Mouse (Mus musculus) limb, embryonic 10.5 days (tissue): ENCODE measurements at regions not wholly inside any gene's neighbourhood (a gene's known extent, or its start where the extent isn't known, plus 50 kb on each side); places are given as distances from the start of the nearest gene placed in this dataset.

Source experiments
- DNase-seq: peaks from one replicate; pipeline ENCODE4 v3.0.0-alpha.2; 2017; ENCODE audit warnings: low spot score
- H3K27ac ChIP-seq: fragments of 300-500 bp; sonication (generic); 2 replicates; pipeline ENCODE4 v1.5.1; 2016; ENCODE audit warnings: mild to moderate bottlenecking
- H3K27me3 ChIP-seq: fragments of 300-500 bp; sonication (generic); 2 replicates; pipeline ENCODE4 v1.6.1; 2016; ENCODE audit warnings: low read depth, mild to moderate bottlenecking; ENCODE audit not compliant: poor library complexity, severe bottlenecking
- H3K36me3 ChIP-seq: fragments of 300-500 bp; sonication (generic); 2 replicates; pipeline ENCODE4 v1.6.1; 2016; ENCODE audit warnings: mild to moderate bottlenecking, moderate library complexity
- H3K4me1 ChIP-seq: fragments of 300-500 bp; sonication (generic); 2 replicates; pipeline ENCODE4 v1.6.1; 2016
- H3K4me3 ChIP-seq: fragments of 300-500 bp; sonication (generic); 2 replicates; pipeline ENCODE4 v1.5.1; 2016; ENCODE audit warnings: mild to moderate bottlenecking, moderate library complexity
- H3K9me3 ChIP-seq: fragments of 300-500 bp; sonication (generic); replicated peaks from 2 replicates; pipeline ENCODE4 v1.6.1; 2016; ENCODE audit warnings: mild to moderate bottlenecking
- WGBS: fragments of 180-500 bp; shearing (Covaris S2); methylation state at CpG from one replicate; pipeline ENCODE4 v1.1.7; 2016; 5-methylcytosine and 5-hydroxymethylcytosine counted together

GRCm38 (mm10) chr10:44688555-44688954 is 160.3 kb upstream of the Prdm1 start:
- Histone ChIP-seq H3K27me3 (no peaks in the 10 kb centered on the region), H3K4me1 (peaks cover 4% of the 10 kb centered on the region; the same call in 1 of the 2 replicates), H3K36me3 (no peaks in the 10 kb centered on the region), H3K27ac (no peak overlapping the region), H3K9me3 (no peaks in the 10 kb centered on the region), H3K4me3 (no peak overlapping the region)
- WGBS: 91% methylated on average over 3 of the region's 3 CpGs
- DNase-seq: no peak

- Histone ChIP-seq H3K4me3 (no peak overlapping the region), H3K4me1 (peaks cover 4% of the 10 kb centered on the region; the same call in 1 of the 2 replicates), H3K9me3 (no peaks in the 10 kb centered on the region), H3K36me3 (no peaks in the 10 kb centered on the region), H3K27me3 (no peaks in the 10 kb centered on the region), H3K27ac (no peak overlapping the region)
- no peak for DNase-seq
- WGBS: 84% methylated on average over 4 of the region's 4 CpGs
These were observed 157.8 kb upstream of the Prdm1 start for GRCm38 (mm10) chr10:44686055-44686454.

GRCm38 (mm10) chr10:44685215-44685614 is 156.9 kb upstream of the Prdm1 start:
- H3K4me3 ChIP-seq: no peak overlapping the region
- no peaks in the 10 kb centered on the region for H3K9me3 ChIP-seq
- H3K27me3 ChIP-seq: no peaks in the 10 kb centered on the region
- DNase-seq: no peak
- H3K36me3 ChIP-seq: no peaks in the 10 kb centered on the region
- H3K27ac ChIP-seq: no peak overlapping the region
- 67% methylated on average over 3 of the region's 3 CpGs for WGBS
- peaks cover 4% of the 10 kb centered on the region; the same call in 1 of the 2 replicates for H3K4me1 ChIP-seq

GRCm38 (mm10) chr10:44676506-44676905 is 148.2 kb upstream of the Prdm1 start:
- DNase-seq: no peak
- Histone ChIP-seq H3K4me3 (no peak overlapping the region), H3K4me1 (no peaks in the 10 kb centered on the region), H3K27me3 (no peaks in the 10 kb centered on the region), H3K36me3 (no peaks in the 10 kb centered on the region), H3K9me3 (no peaks in the 10 kb centered on the region), H3K27ac (no peak overlapping the region)
- 86% methylated on average over 3 of the region's 3 CpGs for WGBS

- Histone ChIP-seq H3K9me3 (no peaks in the 10 kb centered on the region), H3K36me3 (no peaks in the 10 kb centered on the region), H3K27me3 (no peaks in the 10 kb centered on the region), H3K4me1 (no peaks in the 10 kb centered on the region), H3K4me3 (no peak overlapping the region), H3K27ac (no peak overlapping the region)
- WGBS: 79% methylated on average over 4 of the region's 4 CpGs
- DNase-seq: no peak
These were observed 137.3 kb upstream of the Prdm1 start for GRCm38 (mm10) chr10:44665509-44666144.

GRCm38 (mm10) chr10:44659499-44659898 is 131.2 kb upstream of the Prdm1 start:
- 88% methylated on average over 3 of the region's 3 CpGs for WGBS
- no peaks in the 10 kb centered on the region for H3K4me1 ChIP-seq

GRCm38 (mm10) chr10:44653761-44654160 is 125.5 kb upstream of the Prdm1 start:
- no peaks in the 10 kb centered on the region for H3K36me3 ChIP-seq
- H3K9me3 ChIP-seq: no peaks in the 10 kb centered on the region
- H3K27ac ChIP-seq: no peak overlapping the region
- 85% methylated on average over 5 of the region's 5 CpGs for WGBS
- DNase-seq: no peak
- H3K27me3 ChIP-seq: no peaks in the 10 kb centered on the region
- H3K4me3 ChIP-seq: no peak overlapping the region
- H3K4me1 ChIP-seq: no peaks in the 10 kb centered on the region

More at GRCm38 (mm10) chr10:44659499-44659898, 131.2 kb upstream of the Prdm1 start:
- H3K27me3 ChIP-seq: no peaks in the 10 kb centered on the region
- DNase-seq: no peak
- H3K9me3 ChIP-seq: no peaks in the 10 kb centered on the region
- no peak overlapping the region for H3K4me3 ChIP-seq
- H3K36me3 ChIP-seq: no peaks in the 10 kb centered on the region
- no peak overlapping the region for H3K27ac ChIP-seq

- no peak overlapping the region for H3K4me3 ChIP-seq
- H3K4me1 ChIP-seq: peaks cover 16% of the 10 kb centered on the region
- peak; percentile 78 for DNase-seq
- peak overlapping the region; percentile 53; the same call in 1 of the 2 replicates for H3K27ac ChIP-seq
- WGBS: 10% methylated on average over 5 of the region's 5 CpGs
- H3K36me3 ChIP-seq: no peaks in the 10 kb centered on the region
- no peaks in the 10 kb centered on the region for H3K27me3 ChIP-seq
- H3K9me3 ChIP-seq: no peaks in the 10 kb centered on the region
These were observed 118.7 kb upstream of the Prdm1 start for GRCm38 (mm10) chr10:44647021-44647420.

GRCm38 (mm10) chr10:44646615-44647014 is 118.3 kb upstream of the Prdm1 start:
- H3K27ac ChIP-seq: peak overlapping the region; percentile 53; the same call in 1 of the 2 replicates
- H3K4me3 ChIP-seq: no peak overlapping the region
- no peaks in the 10 kb centered on the region for H3K36me3 ChIP-seq
- DNase-seq: no peak
- no peaks in the 10 kb centered on the region for H3K27me3 ChIP-seq
- H3K9me3 ChIP-seq: no peaks in the 10 kb centered on the region
- WGBS: 76% methylated on average over 5 of the region's 5 CpGs
- H3K4me1 ChIP-seq: peaks cover 16% of the 10 kb centered on the region

- no peaks in the 10 kb centered on the region for H3K9me3 ChIP-seq
- H3K27ac ChIP-seq: no peak overlapping the region
- H3K4me3 ChIP-seq: no peak overlapping the region
- no peak for DNase-seq
- H3K27me3 ChIP-seq: no peaks in the 10 kb centered on the region
- 97% methylated on average over 2 of the region's 2 CpGs for WGBS
- H3K4me1 ChIP-seq: peaks cover 2% of the 10 kb centered on the region
- H3K36me3 ChIP-seq: no peaks in the 10 kb centered on the region
These were observed 113.3 kb upstream of the Prdm1 start for GRCm38 (mm10) chr10:44641616-44642015.

GRCm38 (mm10) chr10:44640620-44641019 is 112.3 kb upstream of the Prdm1 start:
- H3K9me3 ChIP-seq: no peaks in the 10 kb centered on the region
- H3K36me3 ChIP-seq: no peaks in the 10 kb centered on the region
- H3K27me3 ChIP-seq: no peaks in the 10 kb centered on the region
- WGBS: 98% methylated on average over 8 of the region's 8 CpGs
- H3K4me3 ChIP-seq: no peak overlapping the region
- no peak for DNase-seq
- no peaks in the 10 kb centered on the region for H3K4me1 ChIP-seq
- H3K27ac ChIP-seq: no peak overlapping the region

GRCm38 (mm10) chr10:44638678-44639077 is 110.4 kb upstream of the Prdm1 start:
- Histone ChIP-seq H3K27ac (no peak overlapping the region), H3K27me3 (no peaks in the 10 kb centered on the region), H3K4me3 (no peak overlapping the region), H3K9me3 (no peaks in the 10 kb centered on the region), H3K36me3 (no peaks in the 10 kb centered on the region), H3K4me1 (no peaks in the 10 kb centered on the region)
- 90% methylated on average over 2 of the region's 2 CpGs for WGBS
- no peak for DNase-seq

GRCm38 (mm10) chr10:44636786-44637185 is 108.5 kb upstream of the Prdm1 start:
- no peak for DNase-seq
- Histone ChIP-seq H3K9me3 (no peaks in the 10 kb centered on the region), H3K27ac (no peak overlapping the region), H3K4me3 (no peak overlapping the region), H3K4me1 (peaks cover 12% of the 10 kb centered on the region), H3K27me3 (no peaks in the 10 kb centered on the region), H3K36me3 (no peaks in the 10 kb centered on the region)
- WGBS: 84% methylated on average over 3 of the region's 3 CpGs

GRCm38 (mm10) chr10:44636061-44636460 is 107.8 kb upstream of the Prdm1 start:
- H3K27ac ChIP-seq: no peak overlapping the region

More at GRCm38 (mm10) chr10:44636061-44636460, 107.8 kb upstream of the Prdm1 start:
- H3K36me3 ChIP-seq: no peaks in the 10 kb centered on the region
- no peaks in the 10 kb centered on the region for H3K9me3 ChIP-seq
- no peaks in the 10 kb centered on the region for H3K27me3 ChIP-seq
- no peak for DNase-seq
- no peak overlapping the region for H3K4me3 ChIP-seq
- H3K4me1 ChIP-seq: peaks cover 12% of the 10 kb centered on the region
